Mouse (Mus musculus) myocyte (in vitro differentiated cells): ENCODE data around the gene Cst6.

Experiments used
- POLR2A ChIP-seq: IDR thresholded peaks from one replicate; pipeline ENCODE4 v1.6.1; 2011; ENCODE audit warnings: low read depth, mild to moderate bottlenecking, control low read depth, moderate library complexity; ENCODE audit not compliant: insufficient read length
- POLR2AphosphoS2 ChIP-seq: IDR thresholded peaks from one replicate; pipeline ENCODE4 v1.6.1; 2011; ENCODE audit warnings: low read depth, control low read depth; ENCODE audit not compliant: insufficient read length
- REST ChIP-seq: IDR thresholded peaks from one replicate; pipeline ENCODE4 v1.6.1; 2011; ENCODE audit warnings: mild to moderate bottlenecking, control low read depth, moderate library complexity; ENCODE audit not compliant: insufficient read depth, insufficient read length
- TCF3 ChIP-seq: IDR thresholded peaks from one replicate; pipeline ENCODE4 v1.6.1; 2011; ENCODE audit warnings: low read depth, control low read depth; ENCODE audit not compliant: insufficient read length

DNA sequence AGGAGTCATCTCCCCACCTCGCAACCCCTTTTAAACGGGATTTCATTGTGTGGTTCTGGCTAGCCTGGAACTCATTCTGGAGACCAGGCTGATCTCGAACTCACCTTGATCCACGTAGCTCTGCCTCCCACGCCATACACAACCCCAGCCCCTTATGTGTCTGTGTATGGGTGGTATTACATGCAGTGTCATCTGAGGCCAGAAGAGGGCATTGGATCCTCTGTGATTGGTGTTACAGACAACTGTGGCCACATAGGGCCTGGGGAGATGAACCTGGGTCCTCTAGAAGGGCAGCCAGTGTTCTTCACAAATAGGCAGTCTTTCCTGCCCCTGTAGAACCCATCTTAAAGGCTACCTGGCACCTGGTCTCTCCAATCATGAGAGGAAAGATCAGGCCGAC is 43.1 kb downstream of the Cst6 start:
- TF ChIP-seq POLR2A (no peak), REST (no peak), POLR2AphosphoS2 (no peak), TCF3 (no peak)
